Mouse (Mus musculus): Measurements from ENCODE around the gene Insm1.

Gene Insm1

DNA sequence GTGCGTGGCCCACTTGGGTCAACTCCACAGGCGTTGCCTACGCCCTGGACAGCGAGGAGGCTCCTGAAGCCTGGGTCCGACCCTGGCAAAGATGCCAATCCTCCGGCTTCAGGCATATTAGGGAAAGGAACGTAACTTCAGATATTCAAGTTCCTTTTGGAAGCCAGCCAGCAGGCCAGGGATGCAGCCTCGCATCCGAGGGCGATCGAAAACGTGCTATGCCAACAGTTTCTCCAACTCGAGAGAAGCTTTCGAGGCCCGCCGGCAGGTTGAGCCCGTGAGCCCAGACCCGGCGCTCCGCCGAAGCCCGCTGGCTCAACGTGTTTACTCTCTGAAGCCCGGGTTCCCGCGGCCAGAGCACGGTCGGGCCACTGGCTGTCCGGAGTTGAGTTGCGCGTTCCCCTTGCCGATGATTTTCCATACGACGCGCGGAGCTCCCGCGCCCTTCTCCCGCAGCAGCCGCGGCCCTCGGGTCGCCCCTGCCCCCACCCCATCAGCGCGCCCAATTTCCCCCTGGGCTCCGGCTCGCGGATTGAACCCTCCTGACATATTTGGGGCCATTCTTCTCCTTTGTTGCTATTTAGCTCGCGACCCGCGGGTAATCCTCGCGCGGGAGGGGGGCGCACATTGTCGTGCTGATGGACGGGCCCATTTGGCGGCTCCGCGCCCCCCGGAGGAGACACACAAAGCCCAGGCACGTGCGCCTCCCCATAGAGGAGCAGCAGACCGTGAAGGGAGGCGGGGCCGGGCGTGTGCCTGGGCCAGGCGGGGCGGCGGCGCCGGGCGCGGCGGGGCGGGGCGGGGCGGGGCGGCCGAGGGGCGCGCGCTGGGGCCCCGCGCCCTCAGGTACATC lies at the start of gene Insm1:
TSS of gene Insm1 (plus strand) at position 846 of the 853 bp plus-strand sequence.
- no peak for DNase-seq (ENCODE audit: low read depth)

DNA sequence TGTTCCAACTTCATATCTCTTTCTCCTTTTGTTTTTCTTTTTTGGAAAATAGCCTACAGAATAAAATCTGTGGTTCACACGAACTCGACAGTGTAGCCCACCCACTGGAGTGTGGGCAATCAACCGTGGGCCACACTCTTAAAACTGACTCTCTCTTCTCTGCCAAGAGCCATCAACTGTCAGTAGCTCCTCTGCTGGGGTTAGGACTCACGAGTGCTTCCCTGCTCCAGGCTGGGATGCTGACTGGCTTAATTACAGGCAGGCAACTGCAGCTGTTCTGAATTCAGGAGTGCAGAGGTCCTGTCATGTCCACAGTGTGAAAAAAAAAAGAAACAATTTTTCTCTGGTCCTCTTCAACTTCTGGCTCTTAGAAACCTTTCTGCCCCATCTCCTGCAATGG lies 49.6 kb upstream of the Insm1 start:
- DNase-seq (ENCODE audit: low read depth), result no peak

DNA sequence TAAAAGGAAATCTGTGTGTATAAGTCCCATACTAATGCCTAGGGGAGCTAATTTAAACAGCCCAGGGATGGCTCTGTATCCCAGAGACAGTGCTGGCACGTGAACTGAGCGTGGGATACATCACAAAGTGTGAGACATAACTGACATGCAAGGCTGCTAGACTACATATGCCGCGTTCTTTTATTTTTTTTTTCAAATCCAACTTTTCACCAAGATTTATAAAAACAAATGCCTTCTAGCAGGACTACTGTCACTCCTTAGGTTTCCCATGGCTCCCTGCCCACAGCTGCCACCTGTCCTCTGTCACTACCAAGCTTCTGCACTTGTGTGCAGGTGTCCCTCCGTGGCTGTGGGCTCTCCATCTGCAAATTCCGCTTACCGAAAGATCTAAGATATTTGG lies 47.5 kb upstream of the Insm1 start:
- no peak for DNase-seq (ENCODE audit: low read depth)

DNA sequence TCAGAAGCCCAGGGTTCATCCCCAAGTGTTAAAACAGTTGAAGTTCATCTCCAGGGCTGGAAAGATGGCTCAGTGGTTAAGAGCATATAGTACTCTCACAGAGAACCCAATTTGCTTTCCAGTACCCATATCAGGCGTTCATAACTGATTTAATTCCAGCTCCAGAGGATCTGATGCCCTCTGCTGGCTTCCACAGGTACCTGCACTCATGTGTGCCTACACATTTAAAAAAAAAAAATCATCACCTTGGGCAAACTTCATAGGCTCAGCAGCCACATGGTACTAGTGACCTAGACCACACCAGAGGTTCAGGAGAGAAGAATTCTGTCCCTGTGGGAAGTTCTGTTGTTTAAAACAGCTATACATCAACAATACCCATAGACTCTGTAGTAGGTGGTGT lies 43.0 kb upstream of the Insm1 start:
- DNase-seq (ENCODE audit: low read depth), result no peak

DNA sequence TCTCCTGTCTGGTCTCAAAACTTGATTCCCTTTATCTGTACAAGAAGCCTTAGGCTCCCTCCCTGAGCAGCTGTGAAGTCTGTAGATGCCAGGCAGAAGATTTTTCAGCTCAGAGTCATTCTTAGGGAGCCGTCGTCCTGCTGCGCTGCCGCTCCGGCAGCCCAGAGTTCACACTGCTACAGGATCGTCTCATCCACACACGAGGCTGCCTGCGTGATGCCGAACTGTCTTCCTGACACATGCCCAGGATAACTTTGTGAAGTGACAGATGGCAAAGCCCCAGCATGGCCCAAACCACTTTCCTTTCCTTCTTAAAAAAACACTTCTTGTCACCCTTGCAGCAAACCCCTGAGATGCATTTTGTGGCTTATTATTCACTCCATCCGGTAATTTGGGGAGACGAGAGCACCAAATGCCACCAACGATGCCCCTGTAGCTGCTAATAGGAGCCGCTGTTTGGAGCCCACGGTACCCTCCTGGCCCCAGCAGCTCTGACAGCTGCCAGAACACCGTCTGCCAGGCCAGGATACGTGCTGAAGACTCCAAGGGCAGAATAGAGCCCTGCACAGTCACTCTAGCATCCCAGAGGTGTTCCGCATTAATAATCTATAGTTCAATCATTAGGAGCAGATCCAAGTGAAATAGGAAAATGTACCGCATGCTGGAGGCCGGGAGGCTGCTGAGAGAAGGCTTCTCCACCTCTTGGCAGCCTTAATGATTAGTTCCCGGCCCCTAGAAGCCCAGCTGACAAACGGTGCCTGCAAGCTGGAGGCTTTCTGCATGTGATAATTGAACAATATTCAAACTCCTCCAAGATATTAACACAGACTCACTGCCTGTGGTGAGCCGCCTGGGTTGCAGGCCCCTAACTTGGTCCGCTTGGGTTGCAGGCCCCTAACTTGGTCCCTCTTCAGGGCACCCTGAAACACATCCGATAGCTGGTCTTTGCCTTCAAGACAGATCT lies 37.6 kb upstream of the Insm1 start:
- no peak for DNase-seq (ENCODE audit: low read depth)

DNA sequence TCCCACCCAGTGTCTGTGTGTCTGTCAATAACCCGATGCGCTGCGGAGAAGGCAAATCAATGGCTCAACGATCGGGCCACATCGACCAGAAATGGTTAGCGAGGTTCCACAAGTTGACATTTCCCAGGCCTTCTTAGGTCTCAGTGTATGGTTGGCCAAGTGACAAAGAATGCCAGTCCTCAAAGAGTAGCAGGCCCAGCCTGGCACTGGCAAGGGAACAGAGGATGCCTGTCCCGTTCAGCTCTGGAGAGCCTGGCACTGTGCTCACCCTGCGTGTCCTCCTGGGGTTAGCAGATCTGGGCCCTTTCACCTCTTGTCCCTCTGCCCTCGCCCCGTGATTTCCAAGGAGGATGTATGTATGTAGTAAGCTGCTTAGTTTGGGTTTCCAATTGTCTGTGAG lies 25.6 kb upstream of the Insm1 start:
- DNase-seq (ENCODE audit: low read depth), result no peak

DNA sequence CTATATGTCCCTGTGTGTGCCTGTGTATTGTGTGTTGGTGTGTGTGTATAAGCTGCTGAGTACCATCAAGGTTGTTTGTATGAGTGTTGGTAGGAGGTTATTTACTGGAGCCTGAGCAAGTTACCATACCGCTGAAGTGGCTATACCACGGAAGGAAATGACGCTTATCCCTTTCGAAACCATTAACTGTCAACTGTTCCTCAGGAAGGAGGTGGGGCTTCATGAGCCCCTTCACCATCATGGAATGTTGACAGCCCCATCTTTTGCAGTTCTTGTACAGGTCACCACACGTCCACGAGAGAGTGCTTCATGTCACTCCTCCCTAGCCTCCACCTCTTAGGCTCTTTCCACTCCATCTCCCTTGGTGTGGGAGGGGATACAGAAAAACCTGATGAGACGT lies 23.8 kb upstream of the Insm1 start:
- DNase-seq (ENCODE audit: low read depth), result no peak

DNA sequence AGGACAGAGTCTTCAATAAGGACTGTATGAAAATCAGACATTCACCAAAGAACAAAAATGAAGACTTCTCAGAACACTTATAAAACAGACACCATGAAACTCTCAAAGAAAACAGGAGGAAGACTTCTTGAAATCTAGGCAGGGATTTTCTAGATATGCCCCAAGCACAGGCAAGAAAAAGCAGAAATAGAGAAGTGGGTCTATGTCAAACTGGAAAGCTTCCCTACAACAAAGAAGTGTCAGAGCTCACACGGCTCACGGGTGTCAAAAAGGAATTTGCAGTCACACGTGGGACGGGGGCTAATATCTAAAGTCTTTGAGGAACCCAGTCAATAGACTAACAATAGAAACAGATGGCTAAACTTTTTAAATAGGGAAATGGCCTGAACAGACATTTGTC lies 10.8 kb upstream of the Insm1 start:
- DNase-seq (ENCODE audit: low read depth), result no peak

DNA sequence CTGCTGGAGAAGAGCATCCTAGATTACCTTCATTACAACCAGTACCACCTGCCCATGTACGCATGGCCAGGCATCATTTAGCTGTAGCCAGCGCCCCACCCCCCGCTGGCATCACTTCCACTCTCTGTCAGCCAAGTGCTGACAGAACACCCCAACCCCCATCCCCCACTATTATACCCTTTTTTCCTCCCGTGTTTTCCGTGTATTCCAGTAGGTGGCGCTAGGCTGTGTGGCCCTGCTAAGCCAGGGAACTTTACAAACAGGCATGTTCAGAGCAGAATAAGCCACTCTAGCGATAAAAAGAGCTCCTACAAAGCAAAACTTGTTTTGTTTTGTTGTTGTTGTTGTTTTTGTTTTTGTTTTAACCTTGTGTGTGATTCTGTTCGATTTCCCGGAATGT lies 7.0 kb upstream of the Insm1 start:
- no peak for DNase-seq (ENCODE audit: low read depth)

DNA sequence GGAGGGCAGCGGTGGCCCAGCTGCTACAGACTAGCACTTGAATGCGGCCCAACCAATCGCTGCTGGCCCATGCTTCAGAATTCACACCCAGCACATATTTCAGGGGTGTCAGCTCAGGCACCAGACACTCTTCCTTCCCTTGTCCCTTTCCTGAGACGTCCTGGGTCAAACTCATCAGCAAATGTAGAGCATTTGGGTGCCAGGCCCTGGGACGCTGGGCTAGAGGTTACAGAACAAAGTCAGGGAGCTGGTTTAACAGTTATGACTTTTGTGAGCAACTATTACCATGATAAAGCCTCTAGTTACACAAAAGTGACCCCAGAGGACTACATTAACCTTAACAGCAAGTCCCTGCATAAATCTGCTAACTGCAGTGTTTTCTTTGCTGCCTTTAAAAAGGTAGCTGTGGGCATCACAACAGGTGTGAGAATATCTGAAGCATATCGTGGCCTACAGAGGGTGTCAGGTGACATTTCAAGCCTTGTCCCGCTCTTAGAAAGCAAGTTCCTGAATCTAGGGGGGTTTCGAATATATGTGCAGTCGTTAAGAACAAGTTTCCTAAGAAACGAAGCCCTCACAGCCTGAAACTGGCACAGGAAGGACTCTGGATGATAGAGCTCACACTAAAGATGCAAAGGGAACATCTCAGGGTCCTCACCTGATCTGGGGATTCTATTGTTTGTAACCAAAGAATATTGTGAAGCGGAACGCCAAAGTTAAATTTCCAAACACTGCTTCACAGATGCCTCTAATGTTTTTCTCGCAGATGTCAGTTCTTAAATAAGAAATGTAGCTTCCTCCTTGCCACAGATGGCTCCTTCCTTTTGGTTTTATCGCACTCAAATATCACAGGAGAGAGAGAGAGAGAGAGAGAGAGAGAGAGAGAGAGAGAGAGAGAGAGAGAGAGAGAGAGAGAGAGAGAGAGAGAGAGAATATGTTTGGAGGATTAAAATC lies 5.3 kb upstream of the Insm1 start:
- DNase-seq (ENCODE audit: low read depth), result no peak

DNA sequence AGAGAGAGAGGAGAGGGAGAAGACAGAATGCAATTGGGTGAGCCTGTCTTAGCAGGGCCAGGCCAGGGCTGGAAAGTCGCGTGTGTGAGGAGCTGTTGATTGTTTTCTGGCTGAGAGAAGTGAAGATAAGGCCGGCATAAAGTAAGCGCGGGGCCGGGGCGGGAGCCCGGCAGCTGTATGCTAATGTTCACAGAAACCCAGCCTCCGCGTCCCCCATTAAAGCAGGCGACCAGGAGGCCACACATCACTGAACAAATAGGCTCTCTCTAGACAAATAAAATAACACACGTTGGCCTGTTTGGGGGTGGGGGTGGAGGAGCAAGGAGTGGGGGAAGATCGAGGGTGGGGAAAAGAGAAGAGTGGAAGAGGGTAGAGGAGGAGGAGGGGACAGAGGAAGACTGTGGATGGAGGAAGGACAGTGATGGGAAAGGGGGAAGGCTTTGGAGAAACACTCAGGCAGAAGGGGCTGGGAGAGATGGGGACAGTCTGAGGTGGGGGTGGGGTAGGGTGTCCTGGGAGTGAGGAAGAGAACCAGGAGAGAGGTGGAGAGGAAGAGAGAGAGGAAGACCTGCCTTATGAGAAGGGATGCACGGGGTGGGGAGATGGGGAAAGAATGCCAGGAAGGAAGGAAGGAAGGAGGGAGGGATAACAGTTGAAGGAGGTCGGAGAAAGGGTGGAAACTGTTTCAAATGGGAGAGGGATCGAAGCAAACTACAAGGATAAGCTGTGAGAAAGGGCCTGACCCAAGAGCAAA lies 4.3 kb upstream of the Insm1 start:
- no peak for DNase-seq (ENCODE audit: low read depth)

DNA sequence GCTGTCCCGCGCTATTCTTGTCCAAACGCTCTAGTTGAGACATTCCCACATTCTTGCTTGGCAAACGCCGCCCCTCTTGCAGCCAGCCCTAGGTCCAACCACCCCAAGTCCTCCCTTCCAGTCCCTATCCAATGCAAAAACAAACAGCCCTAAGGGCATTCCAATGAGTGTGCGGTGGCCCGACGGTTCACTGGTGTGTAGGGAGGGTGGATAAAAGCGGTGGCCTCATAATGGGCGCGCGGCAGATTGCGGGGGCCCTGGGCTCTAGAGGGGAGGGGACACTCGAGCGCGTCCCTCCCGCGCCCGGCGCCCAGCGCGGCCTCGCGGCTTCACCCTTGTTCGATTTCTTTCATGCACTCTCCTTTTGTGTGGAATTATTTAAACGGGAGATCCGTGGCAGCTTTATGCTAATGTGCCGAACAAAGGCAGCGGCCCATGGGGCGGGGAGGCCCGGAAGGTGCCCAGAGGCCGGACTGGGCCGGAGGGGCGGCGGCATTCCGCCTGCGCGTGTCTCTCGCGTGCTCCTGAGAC lies 3.5 kb upstream of the Insm1 start:
- DNase-seq (ENCODE audit: low read depth), result no peak

DNA sequence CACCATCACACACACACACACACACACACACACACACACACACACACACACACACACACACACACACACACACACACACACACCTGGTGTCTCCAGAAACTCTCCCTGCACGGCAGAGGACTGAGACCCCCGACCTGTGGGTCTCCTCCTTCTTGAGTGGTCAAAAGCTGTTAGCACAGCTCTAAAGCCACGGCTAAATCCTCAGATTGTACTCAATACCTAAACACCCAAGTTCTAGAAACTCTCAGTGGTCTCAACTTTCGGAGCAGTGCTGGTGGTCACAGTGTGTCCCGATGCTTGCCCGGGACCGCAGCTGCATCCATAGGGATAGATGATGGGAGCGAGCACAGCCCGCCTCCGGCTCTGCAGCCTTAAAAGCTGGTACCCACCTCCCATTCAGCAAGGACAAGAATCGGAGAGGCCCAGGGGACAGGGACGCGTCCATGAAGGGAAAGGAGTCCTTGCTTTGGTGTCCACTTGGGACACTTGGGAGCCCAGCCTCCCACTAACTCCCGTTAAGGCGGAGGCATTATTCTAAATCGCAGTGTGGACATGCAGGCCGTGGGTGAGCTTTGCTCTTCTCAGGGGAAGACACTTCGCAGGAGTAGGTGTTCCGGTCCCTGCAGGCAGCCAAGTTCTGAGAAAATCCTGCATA lies 2.7 kb upstream of the Insm1 start:
- no peak for DNase-seq (ENCODE audit: low read depth)

DNA sequence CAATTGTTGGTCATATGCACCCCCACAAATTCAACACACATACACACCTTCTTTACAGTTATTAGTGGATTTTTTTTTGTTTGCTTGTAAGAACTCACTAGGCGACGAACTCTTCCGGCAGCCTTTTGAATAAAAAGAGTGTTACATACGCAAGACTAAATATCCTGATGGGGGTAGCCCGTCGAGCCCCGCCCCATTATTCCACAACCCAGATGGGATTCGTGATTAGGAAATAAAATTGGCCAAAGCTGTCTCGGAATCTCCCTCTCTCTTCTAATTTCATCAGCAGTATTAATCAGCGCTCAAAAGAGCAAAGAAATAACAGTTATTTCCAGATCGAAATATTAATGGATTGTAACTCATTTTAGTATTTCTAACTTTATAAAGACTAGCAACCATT lies 1.9 kb upstream of the Insm1 start:
- no peak for DNase-seq (ENCODE audit: low read depth)

DNA sequence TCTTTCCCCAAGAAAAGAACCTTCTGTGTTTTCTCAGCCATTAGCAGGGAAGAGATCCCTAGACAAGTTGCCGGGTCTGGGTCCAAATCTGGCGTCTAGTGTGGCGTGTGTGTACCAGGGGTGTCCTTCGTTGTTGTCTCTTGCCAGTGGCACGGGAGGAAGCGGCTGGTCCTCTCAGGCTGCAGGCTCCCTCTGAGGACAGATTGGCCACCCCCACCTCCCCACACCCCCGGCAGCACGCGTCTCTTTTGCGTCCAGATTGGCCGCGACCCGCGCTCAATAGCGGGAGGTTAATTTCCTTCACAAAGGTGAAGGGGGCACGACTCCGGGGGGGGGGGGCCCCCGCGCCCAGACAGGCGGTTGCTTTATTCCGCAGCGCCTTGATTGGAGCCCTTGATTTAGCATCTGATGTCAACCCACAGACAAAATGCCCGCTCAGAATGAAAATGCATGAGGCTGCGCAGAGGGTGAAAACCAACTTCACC lies 1.1 kb upstream of the Insm1 start:
- DNase-seq (ENCODE audit: low read depth), result no peak

DNA sequence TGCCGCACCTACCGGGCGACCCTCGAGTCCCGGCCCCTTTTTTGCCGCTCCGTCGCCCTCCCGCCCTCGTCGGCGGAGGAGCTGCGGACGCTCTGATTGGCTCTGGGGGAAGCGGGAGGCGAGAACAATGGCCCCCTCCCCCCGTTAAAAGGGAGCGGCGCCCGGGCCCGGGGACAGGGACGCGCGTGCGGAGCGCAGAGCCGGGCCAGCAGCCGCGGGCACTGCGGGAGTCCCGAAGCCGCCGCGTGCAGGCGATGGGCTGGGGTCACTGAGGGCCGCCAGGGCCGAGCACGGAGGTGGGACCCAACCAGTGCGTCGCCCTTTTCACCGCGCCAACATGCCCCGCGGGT lies 183 bp downstream of the Insm1 start:
- DNase-seq (ENCODE audit: low read depth), result no peak

DNA sequence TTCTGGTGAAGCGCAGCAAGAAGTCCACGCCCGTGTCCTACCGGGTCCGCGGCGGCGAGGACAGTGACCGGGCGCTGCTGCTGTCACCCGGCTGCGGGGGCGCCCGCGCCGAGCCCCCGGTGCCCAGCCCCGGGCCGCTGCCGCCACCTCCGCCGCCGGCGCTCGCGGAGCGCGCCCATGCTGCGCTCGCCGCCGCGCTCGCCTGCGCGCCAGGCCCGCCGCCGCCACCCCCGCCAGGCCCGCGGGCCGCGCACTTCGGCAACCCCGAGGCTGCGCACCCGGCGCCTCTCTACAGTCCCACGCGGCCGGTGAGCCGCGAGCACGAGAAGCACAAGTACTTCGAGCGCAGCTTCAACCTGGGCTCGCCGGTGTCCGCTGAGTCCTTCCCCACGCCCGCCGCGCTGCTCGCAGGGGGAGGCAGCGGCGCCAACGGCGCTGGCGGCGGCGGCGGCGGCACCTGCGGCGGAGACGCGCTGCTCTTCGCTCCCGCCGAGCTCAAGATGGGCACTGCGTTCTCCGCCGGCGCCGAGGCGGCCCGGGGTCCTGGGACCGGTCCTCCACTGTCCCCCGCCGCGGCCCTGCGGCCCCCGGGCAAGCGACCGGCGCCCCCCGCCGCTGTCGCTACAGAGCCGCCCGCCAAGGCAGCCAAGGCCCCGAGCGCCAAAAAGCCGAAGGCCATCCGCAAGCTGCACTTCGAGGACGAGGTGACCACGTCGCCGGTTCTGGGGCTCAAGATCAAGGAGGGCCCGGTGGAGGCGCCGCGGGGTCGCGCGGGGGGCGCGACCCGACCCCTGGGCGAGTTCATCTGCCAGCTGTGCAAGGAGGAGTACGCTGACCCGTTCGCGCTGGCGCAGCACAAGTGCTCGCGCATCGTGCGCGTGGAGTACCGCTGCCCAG lies 806 bp downstream of the Insm1 start:
- DNase-seq (ENCODE audit: low read depth), result no peak

DNA sequence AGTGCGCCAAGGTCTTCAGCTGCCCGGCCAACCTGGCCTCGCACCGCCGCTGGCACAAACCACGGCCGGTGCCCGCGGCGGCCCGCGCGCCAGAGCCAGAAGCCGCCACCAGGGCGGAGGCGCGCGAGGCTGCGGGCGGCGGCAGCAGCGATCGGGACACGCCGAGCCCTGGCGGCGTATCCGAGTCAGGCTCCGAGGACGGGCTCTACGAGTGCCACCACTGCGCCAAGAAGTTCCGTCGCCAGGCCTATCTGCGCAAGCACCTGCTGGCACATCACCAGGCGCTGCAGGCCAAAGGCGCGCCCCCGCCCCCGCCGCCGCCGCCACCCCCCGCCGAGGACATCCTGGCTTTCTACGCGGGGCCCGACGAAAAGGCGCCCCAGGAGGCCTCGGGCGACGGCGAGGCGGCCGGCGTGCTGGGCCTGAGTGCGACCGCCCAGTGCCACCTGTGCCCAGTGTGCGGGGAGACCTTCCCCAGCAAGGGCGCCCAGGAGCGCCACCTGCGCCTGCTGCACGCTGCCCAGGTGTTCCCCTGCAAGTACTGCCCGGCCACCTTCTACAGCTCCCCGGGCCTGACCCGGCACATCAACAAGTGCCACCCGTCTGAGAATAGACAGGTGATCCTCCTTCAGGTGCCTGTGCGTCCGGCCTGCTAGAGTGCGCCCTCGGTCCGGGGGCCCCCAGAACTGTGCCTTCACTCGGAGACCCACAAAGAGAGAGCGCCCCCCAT lies 1.6 kb downstream of the Insm1 start:
- DNase-seq (ENCODE audit: low read depth), result no peak

DNA sequence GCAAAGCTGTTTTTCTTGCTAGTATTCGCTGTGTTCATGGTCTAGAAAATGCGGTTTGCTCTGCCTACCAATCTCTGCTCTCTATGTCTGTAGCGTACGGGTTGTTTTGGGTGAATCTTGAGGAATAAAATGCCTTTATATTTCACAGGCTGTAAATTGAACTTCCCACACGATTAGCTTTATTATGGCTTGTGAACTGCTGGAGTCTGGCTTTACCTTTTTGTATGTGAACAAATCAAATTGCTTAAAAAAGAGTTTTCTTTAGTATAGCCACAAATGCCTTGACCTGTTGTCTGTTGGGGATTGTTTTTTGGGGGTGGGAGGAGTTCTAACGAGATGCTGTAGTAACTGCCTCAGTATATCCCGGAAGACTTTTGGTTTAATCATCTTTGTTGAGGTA lies 2.4 kb downstream of the Insm1 start:
- DNase-seq (ENCODE audit: low read depth), result no peak

Data from c-Kit-positive CD71-negative TER-119-negative erythroid progenitor cells, embryonic 14.5 days (primary cell).